Mouse (Mus musculus) heart, embryonic 16.5 days (tissue): ENCODE measurements at regions not wholly inside any gene's neighbourhood (a gene's known extent, or its start where the extent isn't known, plus 50 kb on each side); places are given as distances from the start of the nearest gene placed in this dataset.
"Not testable (repeated sequence)": the region's sequence is repeated elsewhere in the genome, so short reads cannot be mapped to it uniquely, and the experiment has no call there.

Experiments used
- ATAC-seq: fragments of 200-750 bp; cut with Nextera tagmentation; replicated peaks from 2 replicates; pipeline ENCODE4 v1.8.0; 2017; ENCODE audit warnings: moderate number of reproducible peaks; ENCODE audit not compliant: insufficient read depth, low FRiP score; ENCODE audit errors: extremely low read depth
- H3K27ac ChIP-seq: fragments of 300-500 bp; sonication (generic); 2 replicates; pipeline ENCODE4 v1.5.1; 2014; ENCODE audit warnings: mild to moderate bottlenecking, low read length, control low read depth, moderate library complexity
- H3K27me3 ChIP-seq: fragments of 300-500 bp; sonication (generic); 2 replicates; pipeline ENCODE4 v1.6.1; 2014; ENCODE audit warnings: low read length, mixed read lengths; ENCODE audit not compliant: control insufficient read depth, insufficient read depth
- H3K36me3 ChIP-seq: fragments of 300-500 bp; sonication (generic); 2 replicates; pipeline ENCODE4 v1.6.1; 2014; ENCODE audit not compliant: control insufficient read depth, insufficient read depth
- H3K4me1 ChIP-seq: fragments of 300-500 bp; sonication (generic); 2 replicates; pipeline ENCODE4 v1.6.1; 2014; ENCODE audit warnings: low read length, mixed read lengths; ENCODE audit not compliant: control insufficient read depth, insufficient read depth
- H3K4me2 ChIP-seq: fragments of 300-500 bp; sonication (generic); 2 replicates; pipeline ENCODE4 v1.6.1; 2014; ENCODE audit warnings: low read depth, mild to moderate bottlenecking, control low read depth, low read length
- H3K4me3 ChIP-seq: fragments of 300-500 bp; sonication (generic); 2 replicates; pipeline ENCODE4 v1.5.1; 2014; ENCODE audit warnings: mild to moderate bottlenecking, control low read depth, low read length
- H3K9ac ChIP-seq: fragments of 300-500 bp; sonication (generic); 2 replicates; pipeline ENCODE4 v1.6.1; 2014; ENCODE audit warnings: low read length, control low read depth
- H3K9me3 ChIP-seq: fragments of 300-500 bp; sonication (generic); replicated peaks from 2 replicates; pipeline ENCODE4 v1.6.1; 2016; ENCODE audit warnings: low read length; ENCODE audit not compliant: control insufficient read depth
- WGBS: fragments of 180-500 bp; shearing (Covaris S2); extraction: QIAGEN DNeasy Blood & Tissue Kit; methylation state at CpG from one replicate; pipeline ENCODE4 v1.1.7; 2014; 5-methylcytosine and 5-hydroxymethylcytosine counted together

DNA sequence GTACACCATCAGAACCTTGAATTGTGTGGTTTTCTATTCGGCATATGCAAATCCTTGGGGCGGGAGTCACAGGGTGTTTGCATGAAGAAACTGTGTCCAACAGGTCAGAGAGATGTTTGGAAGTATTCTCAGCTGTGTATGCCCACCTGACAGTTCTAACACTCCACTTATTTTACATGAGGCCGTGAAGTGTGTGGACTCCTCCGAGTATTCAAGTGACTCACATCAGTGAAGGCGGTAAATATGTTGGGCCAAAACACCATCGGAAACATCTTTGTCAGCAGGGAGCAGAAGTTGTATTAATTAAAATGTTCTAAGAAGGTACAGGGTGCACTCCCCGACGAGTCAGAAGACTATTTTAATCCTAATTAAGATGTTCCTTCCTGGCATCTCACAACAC is 79.8 kb upstream of the Zbtb18 start:
- Histone ChIP-seq H3K4me3 (no peak overlapping the region), H3K36me3 (no peaks in the 10 kb centered on the region), H3K4me2 (no peak overlapping the region), H3K9ac (no peak overlapping the region), H3K27me3 (no peaks in the 10 kb centered on the region), H3K9me3 (no peaks in the 10 kb centered on the region), H3K27ac (no peak overlapping the region), H3K4me1 (no peaks in the 10 kb centered on the region)
- ATAC-seq = no peak
- WGBS = 83% methylated on average over 8 of the region's 8 CpGs

DNA sequence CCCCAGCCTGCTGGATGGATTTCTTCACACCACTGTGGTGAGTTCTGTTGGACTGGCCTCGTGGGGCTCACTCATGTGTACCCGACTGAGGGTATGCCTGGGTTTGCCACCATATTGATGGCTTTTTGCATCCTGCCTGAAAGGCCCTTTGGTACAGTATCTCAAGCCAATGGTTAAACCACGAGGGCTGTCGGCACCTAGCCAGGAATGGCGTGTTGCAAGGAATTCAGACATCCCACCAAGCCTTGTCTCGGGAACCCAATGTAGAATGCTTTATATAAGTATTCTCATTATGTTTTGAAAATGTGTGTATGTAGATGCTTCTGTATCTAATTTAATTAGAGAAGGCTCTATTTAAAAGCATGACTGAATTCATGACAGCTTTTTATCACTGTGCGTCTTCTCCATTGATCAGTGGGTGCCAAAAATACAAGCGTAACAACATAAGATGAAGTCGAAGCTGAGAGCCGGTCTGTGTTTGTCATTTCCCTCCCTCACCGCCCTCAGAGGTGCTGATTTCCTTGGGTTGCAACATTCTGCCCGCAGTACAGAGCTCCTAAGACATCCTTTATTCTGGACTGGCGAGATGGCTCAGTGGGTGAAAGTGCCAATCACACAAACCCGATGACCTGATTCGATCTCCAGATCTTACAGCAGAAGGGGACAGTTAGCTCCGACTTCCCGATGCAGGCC is 90.5 kb upstream of the Akt3 start:
- H3K9ac ChIP-seq = no peak overlapping the region
- H3K4me1 ChIP-seq = no peaks in the 10 kb centered on the region
- no peak overlapping the region for H3K4me3 ChIP-seq
- no peaks in the 10 kb centered on the region for H3K36me3 ChIP-seq
- no peaks in the 10 kb centered on the region for H3K9me3 ChIP-seq
- H3K4me2 ChIP-seq = no peak overlapping the region
- H3K27ac ChIP-seq = no peak overlapping the region
- no peak for ATAC-seq
- 82% methylated on average over 17 of the region's 17 CpGs for WGBS
- H3K27me3 ChIP-seq = no peaks in the 10 kb centered on the region

- Histone ChIP-seq H3K4me3 (no peak overlapping the region), H3K36me3 (no peaks in the 10 kb centered on the region), H3K9me3 (no peaks in the 10 kb centered on the region), H3K4me2 (no peak overlapping the region), H3K27ac (no peak overlapping the region), H3K4me1 (no peaks in the 10 kb centered on the region), H3K9ac (no peak overlapping the region), H3K27me3 (no peaks in the 10 kb centered on the region)
- no peak for ATAC-seq
- 53% methylated on average over 4 of the region's 4 CpGs for WGBS
Measured at GRCm38 (mm10) chr1:177347208-177347607, 89.2 kb upstream of the Akt3 start.

DNA sequence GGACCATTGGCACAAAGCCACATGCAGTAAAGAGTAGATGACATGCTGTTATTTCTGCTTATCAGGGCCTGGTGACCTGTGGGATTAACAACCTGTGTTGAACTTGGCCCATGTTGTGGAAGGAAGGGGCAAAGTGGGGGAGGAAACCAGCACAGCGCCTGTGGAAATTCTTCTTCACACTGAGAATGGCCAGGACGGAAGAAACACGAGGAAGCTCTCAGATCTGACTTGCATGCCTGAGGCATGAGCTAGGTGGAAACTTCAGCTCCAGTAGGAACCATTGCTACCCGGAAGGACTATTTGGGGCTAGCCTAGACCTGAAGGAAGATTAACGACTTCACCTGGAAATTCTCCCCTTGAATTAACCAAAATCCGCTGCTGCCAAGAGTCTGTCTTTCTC is 88.5 kb upstream of the Akt3 start:
- Histone ChIP-seq H3K4me1 (no peaks in the 10 kb centered on the region), H3K27ac (no peak overlapping the region), H3K4me3 (no peak overlapping the region), H3K9me3 (no peaks in the 10 kb centered on the region), H3K4me2 (no peak overlapping the region), H3K36me3 (no peaks in the 10 kb centered on the region), H3K27me3 (no peaks in the 10 kb centered on the region), H3K9ac (no peak overlapping the region)
- ATAC-seq = peak; percentile 63; the same call in 1 of the 2 replicates
- 45% methylated on average over 6 of the region's 6 CpGs for WGBS

GRCm38 (mm10) chr1:177345540-177345939 is 87.5 kb upstream of the Akt3 start:
- no peak overlapping the region for H3K4me3 ChIP-seq
- WGBS = 74% methylated on average over 6 of the region's 6 CpGs
- no peaks in the 10 kb centered on the region for H3K27me3 ChIP-seq
- ATAC-seq = no peak
- H3K36me3 ChIP-seq = no peaks in the 10 kb centered on the region
- H3K9me3 ChIP-seq = no peaks in the 10 kb centered on the region
- no peak overlapping the region for H3K4me2 ChIP-seq
- H3K9ac ChIP-seq = no peak overlapping the region
- no peak overlapping the region for H3K27ac ChIP-seq
- no peaks in the 10 kb centered on the region for H3K4me1 ChIP-seq

GRCm38 (mm10) chr1:177343949-177344348 is 85.9 kb upstream of the Akt3 start:
- Histone ChIP-seq H3K27ac (no peak overlapping the region), H3K27me3 (no peaks in the 10 kb centered on the region)
- 74% methylated on average over 4 of the region's 4 CpGs for WGBS

GRCm38 (mm10) chr1:177343121-177343520 is 85.1 kb upstream of the Akt3 start:
- Histone ChIP-seq H3K4me3 (no peak overlapping the region), H3K36me3 (no peaks in the 10 kb centered on the region), H3K4me1 (no peaks in the 10 kb centered on the region), H3K9ac (no peak overlapping the region), H3K27ac (no peak overlapping the region), H3K27me3 (no peaks in the 10 kb centered on the region), H3K9me3 (no peaks in the 10 kb centered on the region), H3K4me2 (no peak overlapping the region)
- WGBS = 26% methylated on average over 6 of the region's 6 CpGs
- ATAC-seq = no peak

More at GRCm38 (mm10) chr1:177343949-177344348, 85.9 kb upstream of the Akt3 start:
- no peaks in the 10 kb centered on the region for H3K9me3 ChIP-seq
- H3K4me2 ChIP-seq = no peak overlapping the region
- no peak overlapping the region for H3K4me3 ChIP-seq
- H3K9ac ChIP-seq = no peak overlapping the region
- ATAC-seq = no peak
- H3K4me1 ChIP-seq = no peaks in the 10 kb centered on the region
- no peaks in the 10 kb centered on the region for H3K36me3 ChIP-seq

- ATAC-seq = no peak
- 53% methylated on average over 3 of the region's 3 CpGs for WGBS
- Histone ChIP-seq H3K36me3 (no peaks in the 10 kb centered on the region), H3K4me1 (no peaks in the 10 kb centered on the region), H3K27ac (no peak overlapping the region), H3K4me3 (no peak overlapping the region), H3K27me3 (no peaks in the 10 kb centered on the region), H3K4me2 (no peak overlapping the region), H3K9me3 (no peaks in the 10 kb centered on the region), H3K9ac (no peak overlapping the region)
Measured at GRCm38 (mm10) chr1:177340232-177340631, 82.2 kb upstream of the Akt3 start.

- peak overlapping the region; percentile 63 for H3K4me3 ChIP-seq
- peak overlapping the region; percentile 74 for H3K9ac ChIP-seq
- H3K27me3 ChIP-seq, H3K9me3 ChIP-seq, H3K36me3 ChIP-seq, H3K4me1 ChIP-seq: not testable (repeated sequence)
- peak; percentile 28; the same call in 1 of the 2 replicates for ATAC-seq
- peak overlapping the region; percentile 90 for H3K4me2 ChIP-seq
- H3K27ac ChIP-seq = 0 out of 2 replicates have a peak overlapping the region, but pooled peaks have one; percentile 58
- 62% methylated on average over 11 of the region's 13 CpGs for WGBS
Measured at GRCm38 (mm10) chr1:177339207-177339787, 81.3 kb upstream of the Akt3 start.
